Mouse (Mus musculus): ENCODE measurements around the gene Def8. TPM values are rescaled to one million over a fixed set of nuclear protein-coding genes. Genes with fewer than 3 reads are reported as not detected.

Def8 gene
- polyA plus RNA-seq, 1 experiment from 2014 or later, result 11.6 TPM

DNA sequence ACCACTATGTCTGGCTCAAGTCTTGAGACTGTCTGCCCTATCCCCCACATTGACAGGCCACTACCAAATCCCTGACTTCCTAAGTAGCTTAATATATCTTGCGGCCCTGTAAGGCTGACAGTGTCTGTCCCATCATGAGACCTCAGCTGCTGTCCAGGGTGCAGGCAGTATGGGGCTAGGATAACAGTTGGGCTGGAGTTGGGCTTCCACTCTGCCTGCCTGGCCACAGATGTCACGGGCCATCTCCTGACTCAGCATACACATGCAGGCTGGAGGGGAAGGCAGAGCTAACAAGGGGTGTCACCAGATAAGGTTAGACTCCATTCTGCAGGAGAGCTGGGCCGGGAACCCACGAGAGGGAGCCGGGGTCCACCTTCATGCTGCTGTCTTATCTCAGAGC is 83.8 kb downstream of the Def8 start:
- Histone ChIP-seq H3K36me3 (ENCODE audit: insufficient read depth, low read length) (peaks cover 15% of the 10 kb centered on the region; the same call in 1 of the 2 replicates), H3K9ac (replicated peaks; ENCODE audit: low read depth) (no peak overlapping the region), H3K4me2 (replicated peaks; ENCODE audit: low read depth, low read length) (no peak overlapping the region), H3K9me3 (ENCODE audit: low read length) (no peaks in the 10 kb centered on the region), H3K4me1 (ENCODE audit: insufficient read depth, low read depth, low read length) (no peaks in the 10 kb centered on the region), H3K27me3 (replicated peaks; ENCODE audit: insufficient read depth, low read length) (no peaks in the 10 kb centered on the region), H3K27ac (ENCODE audit: low read length) (no peak overlapping the region), H3K4me3 (ENCODE audit: low read depth, low read length) (no peak overlapping the region)
- TF ChIP-seq EP300 (IDR thresholded peaks at IDR 0.05) (no peak), CTCF (IDR thresholded peaks at IDR 0.05) (no peak)
- ATAC-seq (no peak), DNase-seq (ENCODE audit: low spot score) (no peak)
- WGBS, result 89% methylated on average over 5 of the region's 5 CpGs

DNA sequence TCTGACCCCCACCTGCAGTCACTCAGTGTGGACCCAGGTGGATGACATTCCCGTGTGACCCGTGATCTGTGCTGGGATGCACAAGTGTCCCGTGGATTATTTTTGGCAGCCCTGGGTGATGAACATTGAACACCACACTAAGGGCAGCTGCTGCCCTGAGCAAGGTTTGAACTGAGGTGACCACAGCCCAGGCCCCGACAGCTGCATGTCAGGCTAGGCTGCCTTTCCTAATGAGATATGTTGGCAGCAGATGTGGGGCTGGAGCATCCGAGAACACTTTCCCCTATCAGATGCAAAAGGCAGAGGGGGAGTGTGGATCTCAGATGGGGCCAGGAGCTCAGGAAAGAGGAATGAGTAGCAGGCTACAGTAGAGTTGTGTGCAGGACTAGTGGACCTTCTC is 87.5 kb downstream of the Def8 start:
- Histone ChIP-seq H3K9ac (replicated peaks; ENCODE audit: low read depth) (no peak overlapping the region), H3K27me3 (replicated peaks; ENCODE audit: insufficient read depth, low read length) (peaks cover 20% of the 10 kb centered on the region), H3K4me1 (ENCODE audit: insufficient read depth, low read depth, low read length) (no peaks in the 10 kb centered on the region), H3K9me3 (ENCODE audit: low read length) (no peaks in the 10 kb centered on the region), H3K4me3 (ENCODE audit: low read depth, low read length) (no peak overlapping the region), H3K4me2 (replicated peaks; ENCODE audit: low read depth, low read length) (no peak overlapping the region), H3K36me3 (ENCODE audit: insufficient read depth, low read length) (peaks cover 6% of the 10 kb centered on the region; the same call in 1 of the 2 replicates), H3K27ac (ENCODE audit: low read length) (no peak overlapping the region)
- TF ChIP-seq CTCF (IDR thresholded peaks at IDR 0.05), result no peak
- no peak for TF ChIP-seq EP300 (IDR thresholded peaks at IDR 0.05)
- DNase-seq (ENCODE audit: low spot score) (no peak), ATAC-seq (no peak)
- 65% methylated on average over 5 of the region's 5 CpGs for WGBS

Other genes with a start within 250 kb of the Def8 start
- gene Dpep1, start 237.3 kb upstream of the Def8 start, polyA plus RNA-seq (2015; fragmentation: Nextera tagmentation; extraction: Ambion mirVana), result 98.1 and 104 TPM in 2 replicates
- 127 and 130 TPM in 2 replicates for gene Chmp1a, start 210.8 kb upstream of the Def8 start, polyA plus RNA-seq (2015; fragmentation: Nextera tagmentation; extraction: Ambion mirVana)
- gene Spata33, start 210.7 kb upstream of the Def8 start, polyA plus RNA-seq (2015; fragmentation: Nextera tagmentation; extraction: Ambion mirVana), result 3.2 and 4.8 TPM in 2 replicates
- 23.4 and 28.3 TPM in 2 replicates for gene Cdk10, start 198.7 kb upstream of the Def8 start, polyA plus RNA-seq (2015; fragmentation: Nextera tagmentation; extraction: Ambion mirVana)
- 4.8 TPM in 2 replicates for gene Spata2l, start 187.3 kb upstream of the Def8 start, polyA plus RNA-seq (2015; fragmentation: Nextera tagmentation; extraction: Ambion mirVana)
- gene Zfp276, start 169.3 kb upstream of the Def8 start, polyA plus RNA-seq (2015; fragmentation: Nextera tagmentation; extraction: Ambion mirVana), result 14.4 and 14.6 TPM in 2 replicates
- gene Vps9d1, start 169.2 kb upstream of the Def8 start, polyA plus RNA-seq (2015; fragmentation: Nextera tagmentation; extraction: Ambion mirVana), result 14.0 and 14.3 TPM in 2 replicates
- 4.5 and 6.0 TPM in 2 replicates for gene Fanca, start 105.0 kb upstream of the Def8 start, polyA plus RNA-seq (2015; fragmentation: Nextera tagmentation; extraction: Ambion mirVana)
- 1.6 and 2.0 TPM in 2 replicates for gene Spire2, start 90.8 kb upstream of the Def8 start, polyA plus RNA-seq (2015; fragmentation: Nextera tagmentation; extraction: Ambion mirVana)
- gene Tcf25, start 49.8 kb upstream of the Def8 start, polyA plus RNA-seq (2015; fragmentation: Nextera tagmentation; extraction: Ambion mirVana), result 133 and 144 TPM in 2 replicates
- gene Mc1r, start 16.4 kb upstream of the Def8 start, polyA plus RNA-seq (2015; fragmentation: Nextera tagmentation; extraction: Ambion mirVana), result not detected in 2 replicates
- 0.42 and 0.58 TPM in 2 replicates for gene Tubb3, start 12.1 kb upstream of the Def8 start, polyA plus RNA-seq (2015; fragmentation: Nextera tagmentation; extraction: Ambion mirVana)
- 28.3 and 32.1 TPM in 2 replicates for gene Afg3l1, start 54.4 kb downstream of the Def8 start, polyA plus RNA-seq (2015; fragmentation: Nextera tagmentation; extraction: Ambion mirVana)
- gene Dbndd1, start 91.9 kb downstream of the Def8 start, polyA plus RNA-seq (2015; fragmentation: Nextera tagmentation; extraction: Ambion mirVana), result 1.7 and 1.8 TPM in 2 replicates
- 19.6 and 21.5 TPM in 2 replicates for gene Gas8, start 95.3 kb downstream of the Def8 start, polyA plus RNA-seq (2015; fragmentation: Nextera tagmentation; extraction: Ambion mirVana)
- gene Rhou, start 230.4 kb downstream of the Def8 start, polyA plus RNA-seq (2015; fragmentation: Nextera tagmentation; extraction: Ambion mirVana), result 5.8 and 8.7 TPM in 2 replicates